ENCODE assay signal across 40 mouse cellular contexts in genomic region chr17:35111774-35112173, GRCm38 (mm10). TPM values are rescaled to one million over a fixed set of nuclear protein-coding genes. Genes with fewer than 3 reads are reported as not detected.
DNase-seq lines count a peak whose midpoint lies in the region; ATAC-seq and TF ChIP-seq lines count a peak whose summit lies in the region.
"Had no signal": no experiment of that assay in that cellular context is flagged by ENCODE, and none has a peak within 500 bp of the region (broad histone marks: within the 10 kb centered on the region; RNA-seq: fewer than 3 reads in every experiment).

No protein-coding gene starts in this region.

- H3K4me2 ChIP-seq in heart, embryonic 12.5 days = peak overlapping the region; percentile 38; the same call in 1 of the 2 replicates
- H3K4me2 ChIP-seq: embryonic facial prominence, embryonic 12.5 days; hindbrain, embryonic 12.5 days; intestine, embryonic 15.5 days; limb, embryonic 13.5 days; liver, embryonic 12.5 days; lung, embryonic 15.5 days; midbrain, embryonic 12.5 days; neural tube, embryonic 12.5 days had no signal

- peak overlapping the region; percentile 46 for H3K4me3 ChIP-seq in gastrocnemius, adult 2 months
- no peak overlapping the region for H3K4me3 ChIP-seq in heart, embryonic 12.5 days
- H3K4me3 ChIP-seq in lung, adult 2 months (replicated peaks; ENCODE audit: extremely low read depth, low read depth, low read length) = peak overlapping the region; percentile 36
- peak overlapping the region; percentile 11; the same call in 1 of the 2 replicates for H3K4me3 ChIP-seq in embryonic facial prominence, embryonic 10.5 days
- H3K4me3 ChIP-seq: embryonic facial prominence, embryonic 12.5 days; hindbrain, embryonic 12.5 days; intestine, embryonic 15.5 days; layer of hippocampus, adult 2 months; limb, embryonic 13.5 days; liver, embryonic 12.5 days; lung, embryonic 15.5 days; megakaryocyte, embryonic 14.5 days; midbrain, embryonic 12.5 days; myocyte; neural tube, embryonic 12.5 days had no signal

- DNase-seq in gastrocnemius, adult 2 months = no peak
- no peak for DNase-seq in gastrocnemius, postnatal 25 days
- no peak for DNase-seq in heart, adult 9 months (ENCODE audit: low spot score in 2 of 2)
- no peak for DNase-seq in lung, adult 2 months
- no peak for DNase-seq in lung, postnatal 14 days
- DNase-seq in embryonic facial prominence, embryonic 10.5 days (ENCODE audit: low spot score) = no peak
- DNase-seq in c-Kit-positive CD71-positive TER-119-positive erythroid progenitor cells, embryonic 14.5 days (ENCODE audit: low spot score) = no peak
- DNase-seq: adrenal gland, postnatal 10 days; cerebellum, adult 11 months; cerebellum, adult 9-10 months; cerebellum, postnatal 36 days; kidney, adult 2 months; kidney, postnatal 36 days; right cerebral cortex, adult 18-20 months; spleen, adult 18-20 months; thymus, postnatal 14 days had no signal

- no peaks in the 10 kb centered on the region for H3K4me1 ChIP-seq in heart, embryonic 12.5 days (replicated peaks)
- H3K4me1 ChIP-seq in lung, adult 2 months (ENCODE audit: control insufficient read depth, insufficient read depth, low read length) = no peaks in the 10 kb centered on the region
- H3K4me1 ChIP-seq in embryonic facial prominence, embryonic 10.5 days = no peaks in the 10 kb centered on the region
- H3K4me1 ChIP-seq: embryonic facial prominence, embryonic 12.5 days; hindbrain, embryonic 12.5 days; intestine, embryonic 15.5 days; limb, embryonic 13.5 days; liver, embryonic 12.5 days; lung, embryonic 15.5 days; midbrain, embryonic 12.5 days; neural tube, embryonic 12.5 days had no signal

- TF ChIP-seq CTCF in gastrocnemius, adult 2 months (IDR thresholded peaks at IDR 0.05) = no peak
- no peak for TF ChIP-seq CTCF in lung, adult 2 months (IDR thresholded peaks at IDR 0.05; ENCODE audit: insufficient read depth, low read length)

- WGBS in heart, embryonic 12.5 days = 50% methylated on average over 9 of the region's 9 CpGs
- 50% methylated on average over 9 of the region's 9 CpGs for WGBS in lung, adult 2 months
- WGBS in embryonic facial prominence, embryonic 10.5 days = 81% methylated on average over 9 of the region's 9 CpGs

- intact Hi-C loops in gastrocnemius, adult 2 months (cut with DNase I) = no loop called here

- no peak for ATAC-seq in heart, embryonic 12.5 days (ENCODE audit: insufficient number of reproducible peaks, low FRiP score)
- ATAC-seq: forebrain, embryonic 16.5 days; hindbrain, postnatal 0 days; intestine, embryonic 15.5 days; liver, embryonic 12.5 days; Patski had no signal

- H3K36me3 ChIP-seq in heart, embryonic 12.5 days = peaks cover 29% of the 10 kb centered on the region
- peaks cover 29% of the 10 kb centered on the region for H3K36me3 ChIP-seq in embryonic facial prominence, embryonic 10.5 days (replicated peaks)

- TF ChIP-seq POLR2A in lung, adult 2 months (IDR thresholded peaks at IDR 0.05; ENCODE audit: borderline replicate concordance, extremely low read depth, low read depth, low read length) = no peak

- 0 out of 2 replicates have a peak, but pooled peaks cover 3% of the 10 kb centered on the region for H3K27me3 ChIP-seq in heart, embryonic 12.5 days (replicated peaks)
- H3K27me3 ChIP-seq in embryonic facial prominence, embryonic 10.5 days (replicated peaks; ENCODE audit: low read depth, poor library complexity, severe bottlenecking) = no peaks in the 10 kb centered on the region
- H3K27me3 ChIP-seq: embryonic facial prominence, embryonic 12.5 days; hindbrain, embryonic 12.5 days; intestine, embryonic 15.5 days; limb, embryonic 13.5 days; lung, embryonic 15.5 days; midbrain, embryonic 12.5 days; neural tube, embryonic 12.5 days; Patski had no signal

- H3K27ac ChIP-seq in gastrocnemius, adult 2 months = no peak overlapping the region; the same call in 1 of the 2 replicates
- 0 out of 2 replicates have a peak overlapping the region, but pooled peaks have one; percentile 41 for H3K27ac ChIP-seq in heart, embryonic 12.5 days (ENCODE audit: poor library complexity, severe bottlenecking)
- no peak overlapping the region for H3K27ac ChIP-seq in embryonic facial prominence, embryonic 10.5 days (replicated peaks)
- H3K27ac ChIP-seq: embryonic facial prominence, embryonic 12.5 days; hindbrain, embryonic 12.5 days; hindbrain, postnatal 0 days; intestine, embryonic 15.5 days; layer of hippocampus, adult 2 months; limb, embryonic 13.5 days; liver, embryonic 12.5 days; lung, embryonic 15.5 days; midbrain, embryonic 12.5 days; neural tube, embryonic 12.5 days had no signal

- H3K9ac ChIP-seq in heart, embryonic 12.5 days = no peak overlapping the region
- H3K9ac ChIP-seq: embryonic facial prominence, embryonic 12.5 days; hindbrain, embryonic 12.5 days; intestine, embryonic 15.5 days; limb, embryonic 13.5 days; liver, embryonic 12.5 days; lung, embryonic 15.5 days; midbrain, embryonic 12.5 days; neural tube, embryonic 12.5 days had no signal

- no peaks in the 10 kb centered on the region for H3K9me3 ChIP-seq in heart, embryonic 12.5 days (replicated peaks)
- no peaks in the 10 kb centered on the region for H3K9me3 ChIP-seq in embryonic facial prominence, embryonic 10.5 days
- H3K9me3 ChIP-seq: embryonic facial prominence, embryonic 12.5 days; G1E; hindbrain, embryonic 12.5 days; intestine, embryonic 15.5 days; limb, embryonic 13.5 days; liver, embryonic 12.5 days; lung, embryonic 15.5 days; megakaryocyte, embryonic 14.5 days; midbrain, embryonic 12.5 days; neural tube, embryonic 12.5 days had no signal

RNA-seq across cellular contexts. Expression of gene Ly6g5b, which starts 3.5 kb away (rescaled TPM):
- total RNA-seq in gastrocnemius, adult 2 months (2021) = under 1 TPM in 1 of 2 experiments, not detected in 1; 0.36 TPM
- total RNA-seq in gastrocnemius, postnatal 25 days (2021) = not detected
- 0.32 and 0.38 TPM in 2 replicates for polyA plus RNA-seq in heart, embryonic 12.5 days (2016; fragmentation: Nextera tagmentation; extraction: Ambion mirVana)
- polyA plus RNA-seq in lung, adult 2 months (2012; rRNA removed) = 1.4 and 2.0 TPM in 2 replicates
- polyA plus RNA-seq in embryonic facial prominence, embryonic 10.5 days (2016; fragmentation: Nextera tagmentation; extraction: Ambion mirVana) = 1.5 and 1.6 TPM in 2 replicates
- total RNA-seq: gastrocnemius, adult 8-10 months had no signal

RNA-seq across cellular contexts. Expression of gene Ly6g5c, which starts 3.7 kb away (rescaled TPM):
- not detected for total RNA-seq in gastrocnemius, adult 2 months (2021)
- total RNA-seq in gastrocnemius, postnatal 25 days (2021) = not detected
- polyA plus RNA-seq in heart, embryonic 12.5 days (2016; fragmentation: Nextera tagmentation; extraction: Ambion mirVana) = not detected in 2 replicates
- polyA plus RNA-seq in lung, adult 2 months (2012; rRNA removed) = not detected in 2 replicates
- polyA plus RNA-seq in embryonic facial prominence, embryonic 10.5 days (2016; fragmentation: Nextera tagmentation; extraction: Ambion mirVana) = not detected in 2 replicates
- total RNA-seq: adrenal gland, postnatal 10 days; G1E; gastrocnemius, adult 8-10 months; hindbrain, postnatal 0 days; layer of hippocampus, adult 2 months; layer of hippocampus, postnatal 25 days; left cerebral cortex, adult 8-10 months; left cerebral cortex, postnatal 36 days; midbrain, postnatal 0 days had no signal
- polyA plus RNA-seq: embryonic facial prominence, embryonic 12.5 days; forebrain, embryonic 16.5 days; G1E; hindbrain, embryonic 12.5 days; hindbrain, postnatal 0 days; intestine, embryonic 15.5 days; kidney, adult 2 months; kidney, embryonic 16.5 days; limb, embryonic 13.5 days; liver, embryonic 12.5 days; lung, embryonic 15.5 days; midbrain, embryonic 12.5 days; midbrain, postnatal 0 days; myocyte; neural tube, embryonic 12.5 days; Patski; stomach, embryonic 16.5 days; urinary bladder, adult 2 months had no signal

RNA-seq across cellular contexts. Expression of gene Gpank1, which starts 9.5 kb away (rescaled TPM):
- total RNA-seq in gastrocnemius, adult 2 months (2021) = 1 to 10 TPM; 8.5 to 8.7 TPM
- total RNA-seq in gastrocnemius, postnatal 25 days (2021) = 1 to 10 TPM; 7.1 to 8.4 TPM
- polyA plus RNA-seq in heart, embryonic 12.5 days (2016; fragmentation: Nextera tagmentation; extraction: Ambion mirVana) = 11.1 and 15.1 TPM in 2 replicates
- 17.9 and 21.9 TPM in 2 replicates for polyA plus RNA-seq in lung, adult 2 months (2012; rRNA removed)
- 32.5 and 33.3 TPM in 2 replicates for polyA plus RNA-seq in embryonic facial prominence, embryonic 10.5 days (2016; fragmentation: Nextera tagmentation; extraction: Ambion mirVana)

RNA-seq across cellular contexts. Expression of gene Csnk2b, which starts 10.1 kb away (rescaled TPM):
- 100 to 1,000 TPM; 186 to 187 TPM for total RNA-seq in gastrocnemius, adult 2 months (2021)
- total RNA-seq in gastrocnemius, postnatal 25 days (2021) = 100 to 1,000 TPM; 149 to 158 TPM
- 190 and 207 TPM in 2 replicates for polyA plus RNA-seq in heart, embryonic 12.5 days (2016; fragmentation: Nextera tagmentation; extraction: Ambion mirVana)
- 232 and 297 TPM in 2 replicates for polyA plus RNA-seq in lung, adult 2 months (2012; rRNA removed)
- polyA plus RNA-seq in embryonic facial prominence, embryonic 10.5 days (2016; fragmentation: Nextera tagmentation; extraction: Ambion mirVana) = 283 and 288 TPM in 2 replicates

RNA-seq across cellular contexts. Expression of gene D17H6S53E, which starts 14.4 kb away (rescaled TPM):
- total RNA-seq in gastrocnemius, adult 2 months (2021) = 10 to 100 TPM; 13.6 to 24.6 TPM
- 10 to 100 TPM; 19.5 to 22.6 TPM for total RNA-seq in gastrocnemius, postnatal 25 days (2021)
- polyA plus RNA-seq in heart, embryonic 12.5 days (2016; fragmentation: Nextera tagmentation; extraction: Ambion mirVana) = 8.6 and 8.7 TPM in 2 replicates
- 12.1 and 12.9 TPM in 2 replicates for polyA plus RNA-seq in lung, adult 2 months (2012; rRNA removed)
- 9.6 and 9.7 TPM in 2 replicates for polyA plus RNA-seq in embryonic facial prominence, embryonic 10.5 days (2016; fragmentation: Nextera tagmentation; extraction: Ambion mirVana)
